Mouse (Mus musculus) liver, embryonic 15.5 days (tissue): ENCODE results near the gene Olfr434. TPM values are rescaled to one million over a fixed set of nuclear protein-coding genes. Genes with fewer than 3 reads are reported as not detected.
"Not testable (repeated sequence)": the region's sequence is repeated elsewhere in the genome, so short reads cannot be mapped to it uniquely, and the experiment has no call there.

ENCODE experiments used
- ATAC-seq: fragments of 200-750 bp; cut with Nextera tagmentation; 2 replicates; pipeline ENCODE4 v1.8.0; 2017; ENCODE audit warnings: moderate number of reproducible peaks, mild to moderate bottlenecking, moderate library complexity; ENCODE audit not compliant: insufficient read depth
- H3K27ac ChIP-seq: fragments of 300-500 bp; sonication (generic); replicated peaks from 2 replicates; pipeline ENCODE4 v1.5.1; 2015; ENCODE audit warnings: mild to moderate bottlenecking, inconsistent platforms
- H3K27me3 ChIP-seq: fragments of 300-500 bp; sonication (generic); 2 replicates; pipeline ENCODE4 v1.6.1; 2015; ENCODE audit warnings: mild to moderate bottlenecking, inconsistent platforms
- H3K36me3 ChIP-seq: fragments of 300-500 bp; sonication (generic); replicated peaks from 2 replicates; pipeline ENCODE4 v1.6.1; 2015; ENCODE audit warnings: moderate library complexity, mild to moderate bottlenecking, inconsistent platforms
- H3K4me1 ChIP-seq: fragments of 300-500 bp; sonication (generic); replicated peaks from 2 replicates; pipeline ENCODE4 v1.6.1; 2015; ENCODE audit warnings: inconsistent platforms
- H3K4me2 ChIP-seq: fragments of 300-500 bp; sonication (generic); 2 replicates; pipeline ENCODE4 v1.6.1; 2015; ENCODE audit warnings: moderate library complexity, mild to moderate bottlenecking, inconsistent platforms
- H3K4me3 ChIP-seq: fragments of 300-500 bp; sonication (generic); replicated peaks from 2 replicates; pipeline ENCODE4 v1.5.1; 2015; ENCODE audit warnings: mild to moderate bottlenecking, inconsistent platforms
- H3K9ac ChIP-seq: fragments of 300-500 bp; sonication (generic); 2 replicates; pipeline ENCODE4 v1.6.1; 2015; ENCODE audit warnings: moderate library complexity, mild to moderate bottlenecking, inconsistent platforms
- H3K9me3 ChIP-seq: fragments of 300-500 bp; sonication (generic); replicated peaks from 2 replicates; pipeline ENCODE4 v1.6.1; 2016; ENCODE audit warnings: inconsistent platforms
- WGBS: fragments of 180-500 bp; shearing (Covaris S2); methylation state at CpG from one replicate; pipeline ENCODE4 v1.1.7; 2015; ENCODE audit warnings: mixed read lengths; ENCODE audit not compliant: insufficient replicate concordance; 5-methylcytosine and 5-hydroxymethylcytosine counted together
- polyA plus RNA-seq: library from polyadenylated mRNA; unstranded; fragments of >200 nt; fragmentation: Nextera tagmentation; extraction: Ambion mirVana; gene quantifications from 2 replicates; pipeline ENCODE4 v1.2.1, GENCODE M21; 2015

The Olfr434 gene
- not detected in 2 replicates for polyA plus RNA-seq

DNA sequence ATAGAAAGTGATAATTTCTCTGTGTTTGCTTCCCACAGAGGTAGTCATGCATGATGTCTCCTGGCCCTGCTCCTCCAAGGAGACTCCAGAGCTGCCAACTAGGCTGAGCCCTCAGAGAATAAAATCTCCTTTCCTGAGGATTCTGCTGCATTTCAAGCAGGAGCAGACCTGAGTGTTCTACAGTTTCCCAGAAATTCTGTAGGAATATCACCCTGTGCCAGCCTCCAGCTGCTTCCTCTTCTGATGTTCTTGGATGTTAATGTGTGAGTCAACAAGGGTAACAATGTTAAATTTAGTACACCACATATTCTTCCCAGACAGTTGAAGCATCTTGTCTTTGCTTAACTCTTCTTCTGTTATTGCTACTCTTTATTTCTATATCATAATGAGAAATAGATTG is at the start of gene Olfr434:
TSS of gene Olfr434 (plus strand) at position 149 of the 400 bp plus-strand sequence.
- not testable (repeated sequence) for H3K4me2 ChIP-seq, H3K27ac ChIP-seq, H3K27me3 ChIP-seq, H3K4me1 ChIP-seq, ATAC-seq, H3K4me3 ChIP-seq, H3K36me3 ChIP-seq, H3K9ac ChIP-seq, H3K9me3 ChIP-seq

DNA sequence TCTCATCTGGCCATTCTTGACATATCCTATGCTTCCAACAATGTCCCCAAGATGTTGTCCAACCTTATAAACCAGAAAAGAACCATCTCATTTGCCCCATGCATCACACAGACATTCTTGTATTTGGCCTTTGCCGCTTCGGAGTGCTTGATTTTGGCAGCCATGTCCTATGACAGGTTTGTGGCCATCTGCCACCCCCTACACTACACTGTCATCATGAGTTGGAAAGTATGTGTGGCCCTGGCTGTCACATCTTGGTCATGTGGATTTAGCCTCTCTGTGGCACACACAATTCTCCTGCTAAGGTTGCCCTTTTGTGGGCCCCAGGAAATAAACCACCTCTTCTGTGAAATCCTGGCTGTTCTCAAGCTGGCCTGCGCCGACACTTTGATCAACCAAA is 45.6 kb upstream of the Olfr434 start:
- no peaks in the 10 kb centered on the region for H3K27me3 ChIP-seq
- WGBS: 72% methylated on average over 4 of the region's 4 CpGs
- no peaks in the 10 kb centered on the region for H3K9me3 ChIP-seq
- no peak overlapping the region for H3K4me2 ChIP-seq
- H3K4me1 ChIP-seq: no peaks in the 10 kb centered on the region
- H3K27ac ChIP-seq: no peak overlapping the region
- H3K4me3 ChIP-seq: no peak overlapping the region
- ATAC-seq: no peak
- H3K36me3 ChIP-seq: no peaks in the 10 kb centered on the region
- H3K9ac ChIP-seq: no peak overlapping the region

DNA sequence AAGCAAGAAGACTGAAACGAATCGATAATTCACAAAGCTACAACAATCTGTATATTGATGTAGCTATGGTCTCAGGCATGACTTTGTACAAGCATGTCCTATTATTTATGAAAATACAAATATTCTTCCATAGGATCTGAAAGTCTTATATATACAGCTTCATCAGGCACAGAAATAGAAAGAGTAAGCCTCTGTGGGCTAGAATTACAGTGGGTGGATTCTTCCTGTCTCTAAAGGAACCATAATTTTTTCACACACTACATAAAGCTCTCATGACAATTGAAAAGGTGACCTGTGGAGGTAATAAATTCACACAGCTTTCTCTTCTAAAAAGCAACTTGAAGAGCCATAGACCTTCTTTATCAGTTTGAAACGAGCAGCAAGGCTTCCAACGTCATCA is 41.0 kb upstream of the Olfr434 start, which contains the start of gene Olfr13:
TSS of gene Olfr13 (plus strand) at position 301 of the 400 bp plus-strand sequence.
- 47% methylated on average over 4 of the region's 4 CpGs for WGBS
- Histone ChIP-seq H3K4me2 (no peak within 1 kb of the TSS), H3K9ac (no peak within 1 kb of the TSS), H3K4me1 (no peaks in the 10 kb centered on the region), H3K9me3 (no peaks in the 10 kb centered on the region), H3K27ac (no peak within 1 kb of the TSS), H3K27me3 (no peaks in the 10 kb centered on the region), H3K4me3 (no peak within 1 kb of the TSS), H3K36me3 (no peaks in the 10 kb centered on the region)
- no peak for ATAC-seq

DNA sequence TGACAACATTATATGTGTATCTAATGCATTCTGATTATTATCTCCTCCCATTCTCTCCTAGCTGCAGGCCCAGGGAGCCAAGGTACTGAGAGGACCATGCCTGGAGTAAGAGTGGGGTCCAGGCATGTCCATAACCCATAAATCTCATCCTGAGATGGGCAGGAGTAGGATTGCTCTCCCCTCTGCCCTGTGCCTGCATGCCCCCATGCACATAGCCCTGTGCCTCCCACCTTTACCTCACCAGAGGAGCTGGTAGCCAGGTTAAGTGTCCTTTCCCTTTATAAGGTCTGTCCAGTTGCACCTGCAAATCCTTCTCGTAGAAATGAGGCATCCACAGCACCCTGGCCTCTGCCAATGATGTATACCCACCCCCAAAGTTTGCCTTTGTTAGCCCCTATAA is 34.7 kb upstream of the Olfr434 start:
- no peaks in the 10 kb centered on the region for H3K4me1 ChIP-seq
- no peak overlapping the region for H3K9ac ChIP-seq
- no peak overlapping the region for H3K4me3 ChIP-seq
- no peak overlapping the region for H3K4me2 ChIP-seq
- no peak overlapping the region for H3K27ac ChIP-seq
- H3K36me3 ChIP-seq: no peaks in the 10 kb centered on the region
- no peaks in the 10 kb centered on the region for H3K27me3 ChIP-seq
- WGBS: 23% methylated on average over 1 of the region's 1 CpGs
- no peaks in the 10 kb centered on the region for H3K9me3 ChIP-seq
- no peak for ATAC-seq

DNA sequence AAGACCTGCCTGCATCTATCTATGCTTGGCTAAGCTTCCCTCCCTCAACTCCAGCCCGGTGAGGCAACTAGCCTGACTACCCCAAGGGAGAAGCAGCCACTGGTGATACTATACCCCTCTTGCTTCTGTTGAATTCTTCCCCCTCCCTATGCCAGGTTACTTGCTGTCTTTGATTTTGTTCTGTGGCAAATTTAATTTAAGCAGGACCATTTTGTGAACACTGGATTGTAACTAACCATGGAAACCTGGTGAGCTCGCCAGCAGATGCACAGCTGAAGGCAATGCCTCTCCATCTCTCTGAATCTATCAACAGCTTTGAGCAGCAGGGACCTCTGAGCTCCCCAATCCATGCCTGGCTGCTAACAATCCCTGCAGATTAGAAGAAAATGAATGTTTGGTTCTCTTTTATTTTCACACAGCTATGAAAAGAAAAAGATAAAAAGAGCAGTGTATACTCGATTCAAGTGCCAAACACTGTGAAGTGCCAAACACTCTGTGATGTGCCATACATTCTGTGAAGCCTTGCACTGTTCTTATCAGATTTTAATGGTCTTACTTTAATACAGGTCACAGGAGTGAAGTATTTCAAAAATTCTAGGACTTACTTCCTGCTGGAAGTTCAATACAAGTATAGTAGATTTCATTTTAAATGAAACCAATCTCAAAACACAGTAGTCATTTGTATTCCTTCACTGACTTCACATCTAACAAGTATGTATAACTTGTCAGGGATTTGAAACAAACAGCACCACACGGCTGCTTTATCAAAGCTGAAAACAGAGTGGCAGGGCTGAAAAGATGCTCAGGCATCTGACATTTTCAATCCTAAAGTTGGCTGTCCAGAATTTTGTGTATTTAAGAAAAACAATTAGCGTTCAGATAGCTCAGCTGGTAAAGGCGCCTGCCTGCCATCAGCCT is 34.0 kb upstream of the Olfr434 start:
- H3K36me3 ChIP-seq: no peaks in the 10 kb centered on the region
- WGBS: 44% methylated on average over 6 of the region's 6 CpGs
- H3K4me1 ChIP-seq: no peaks in the 10 kb centered on the region
- no peak overlapping the region for H3K27ac ChIP-seq
- H3K9me3 ChIP-seq: no peaks in the 10 kb centered on the region
- no peak for ATAC-seq
- H3K9ac ChIP-seq: no peak overlapping the region
- H3K27me3 ChIP-seq: no peaks in the 10 kb centered on the region
- no peak overlapping the region for H3K4me2 ChIP-seq
- no peak overlapping the region for H3K4me3 ChIP-seq

DNA sequence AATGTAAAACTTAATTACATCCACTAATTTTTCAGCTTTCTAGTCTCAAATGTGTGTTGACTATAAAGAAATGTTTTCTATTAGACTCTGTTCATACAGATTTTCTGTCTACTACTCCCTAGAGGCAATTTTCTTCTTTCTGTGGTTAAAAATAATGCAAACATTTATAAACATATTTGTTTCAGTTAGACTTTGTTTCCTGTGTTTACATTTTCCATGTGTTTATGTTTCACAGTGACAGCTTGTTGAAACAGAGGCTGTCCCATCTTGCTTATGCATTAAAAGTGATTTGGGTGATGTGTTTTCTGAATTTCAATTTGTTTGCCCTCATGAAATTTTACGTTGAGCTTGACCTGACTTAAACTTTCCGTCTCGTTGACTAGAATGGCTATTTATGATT is 21.8 kb upstream of the Olfr434 start:
- H3K9me3 ChIP-seq: no peaks in the 10 kb centered on the region
- H3K27me3 ChIP-seq: no peaks in the 10 kb centered on the region
- no peak for ATAC-seq
- no peaks in the 10 kb centered on the region for H3K4me1 ChIP-seq
- no peak overlapping the region for H3K4me3 ChIP-seq
- H3K9ac ChIP-seq: no peak overlapping the region
- 59% methylated on average over 3 of the region's 3 CpGs for WGBS
- no peak overlapping the region for H3K27ac ChIP-seq
- no peaks in the 10 kb centered on the region for H3K36me3 ChIP-seq
- no peak overlapping the region for H3K4me2 ChIP-seq

DNA sequence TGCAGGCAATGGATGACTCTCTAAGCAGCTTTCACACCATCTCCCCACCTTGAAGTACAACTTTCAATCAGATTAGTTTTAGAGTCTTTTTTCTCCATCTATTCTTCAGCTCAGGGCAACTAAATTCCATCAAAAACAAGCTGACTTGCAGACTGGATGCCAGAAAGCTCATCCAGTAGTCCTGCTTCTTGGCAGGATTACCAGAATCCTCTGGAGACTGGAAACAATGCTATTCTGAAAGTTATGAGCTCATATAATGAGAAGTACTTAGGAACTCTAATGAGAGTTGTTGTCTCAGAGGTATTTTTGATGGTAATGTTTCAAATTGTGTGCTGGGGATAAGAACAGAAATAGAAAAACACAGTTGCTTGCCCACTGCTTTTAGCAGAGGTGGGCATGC is 16.0 kb upstream of the Olfr434 start, which contains the start of gene Olfr435:
TSS of gene Olfr435 (plus strand) at position 366 of the 400 bp plus-strand sequence.
- Histone ChIP-seq H3K36me3 (no peaks in the 10 kb centered on the region), H3K4me3 (no peak within 1 kb of the TSS), H3K27me3 (no peaks in the 10 kb centered on the region), H3K9ac (no peak within 1 kb of the TSS), H3K4me2 (no peak within 1 kb of the TSS), H3K9me3 (no peaks in the 10 kb centered on the region), H3K27ac (no peak within 1 kb of the TSS), H3K4me1 (no peaks in the 10 kb centered on the region)
- no peak for ATAC-seq

DNA sequence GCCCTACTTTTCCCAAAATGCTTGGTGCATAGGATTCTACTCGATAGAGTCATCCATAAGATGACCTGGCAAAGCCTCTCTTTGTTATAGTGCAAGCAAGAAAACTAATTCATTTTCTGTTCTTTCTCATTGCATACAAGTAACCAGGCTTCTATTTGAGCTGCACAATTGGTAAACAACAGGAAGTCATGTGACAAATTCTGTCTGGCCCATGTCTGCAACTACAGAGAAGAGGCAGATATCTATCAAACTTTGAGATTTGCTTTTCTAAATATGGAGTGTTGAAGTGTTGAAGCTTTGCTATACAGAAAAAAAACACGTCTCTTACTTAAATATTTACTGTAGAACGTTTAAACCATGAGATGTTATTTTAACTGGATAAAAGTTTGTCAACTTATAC is 14.7 kb upstream of the Olfr434 start:
- ATAC-seq: no peak
- no peaks in the 10 kb centered on the region for H3K36me3 ChIP-seq
- H3K9me3 ChIP-seq: no peaks in the 10 kb centered on the region
- WGBS: 55% methylated on average over 3 of the region's 3 CpGs
- H3K27ac ChIP-seq: no peak overlapping the region
- H3K27me3 ChIP-seq: no peaks in the 10 kb centered on the region
- no peak overlapping the region for H3K4me2 ChIP-seq
- H3K9ac ChIP-seq: no peak overlapping the region
- H3K4me3 ChIP-seq: no peak overlapping the region
- H3K4me1 ChIP-seq: no peaks in the 10 kb centered on the region

DNA sequence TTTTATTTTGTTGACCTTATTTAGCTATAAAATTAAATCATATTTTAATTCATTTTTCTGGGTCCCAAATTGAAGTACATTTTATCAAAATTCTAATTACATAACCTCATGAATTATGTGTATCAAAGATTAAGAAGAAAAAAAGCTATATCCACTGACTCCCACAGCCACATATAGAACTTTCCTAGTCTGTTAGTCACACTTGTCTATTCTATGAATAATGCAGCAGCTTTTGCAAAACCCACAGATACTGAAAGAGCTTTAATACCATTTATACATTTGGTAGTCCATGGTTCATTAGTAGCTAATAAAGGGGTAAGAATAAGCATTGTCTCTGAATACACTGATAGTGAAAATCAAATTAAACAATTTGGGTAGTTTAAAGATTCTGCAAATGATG is 10.0 kb upstream of the Olfr434 start:
- ATAC-seq: no peak
- Histone ChIP-seq H3K36me3 (no peaks in the 10 kb centered on the region), H3K9me3 (no peaks in the 10 kb centered on the region), H3K27me3 (no peaks in the 10 kb centered on the region), H3K4me1 (no peaks in the 10 kb centered on the region), H3K4me2 (no peak overlapping the region), H3K9ac (no peak overlapping the region), H3K27ac (no peak overlapping the region), H3K4me3 (no peak overlapping the region)

DNA sequence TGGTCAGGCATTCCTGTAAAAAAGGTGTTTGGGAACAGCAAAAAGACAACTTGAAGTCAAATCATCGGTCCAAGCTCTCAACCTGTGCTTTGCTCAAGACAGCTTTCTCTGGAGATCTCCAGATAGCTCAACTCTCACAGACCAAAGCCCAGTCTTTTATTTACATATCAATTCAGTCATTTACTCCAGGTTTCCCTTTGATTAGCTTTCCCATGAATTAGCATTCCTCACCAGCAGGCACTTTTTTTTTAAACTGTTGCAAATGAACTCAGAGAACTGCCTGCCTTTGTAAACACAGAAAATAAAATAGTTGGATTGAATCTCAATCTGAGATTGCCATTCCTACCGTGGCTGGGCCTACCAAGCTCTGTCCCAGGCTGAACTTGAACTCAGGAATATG is 7.5 kb upstream of the Olfr434 start:
- Histone ChIP-seq H3K4me1 (no peaks in the 10 kb centered on the region), H3K9me3 (no peaks in the 10 kb centered on the region), H3K4me2 (no peak overlapping the region), H3K4me3 (no peak overlapping the region), H3K27me3 (no peaks in the 10 kb centered on the region), H3K27ac (no peak overlapping the region), H3K9ac (no peak overlapping the region), H3K36me3 (no peaks in the 10 kb centered on the region)
- ATAC-seq: no peak
- WGBS: 29% methylated on average over 2 of the region's 2 CpGs

DNA sequence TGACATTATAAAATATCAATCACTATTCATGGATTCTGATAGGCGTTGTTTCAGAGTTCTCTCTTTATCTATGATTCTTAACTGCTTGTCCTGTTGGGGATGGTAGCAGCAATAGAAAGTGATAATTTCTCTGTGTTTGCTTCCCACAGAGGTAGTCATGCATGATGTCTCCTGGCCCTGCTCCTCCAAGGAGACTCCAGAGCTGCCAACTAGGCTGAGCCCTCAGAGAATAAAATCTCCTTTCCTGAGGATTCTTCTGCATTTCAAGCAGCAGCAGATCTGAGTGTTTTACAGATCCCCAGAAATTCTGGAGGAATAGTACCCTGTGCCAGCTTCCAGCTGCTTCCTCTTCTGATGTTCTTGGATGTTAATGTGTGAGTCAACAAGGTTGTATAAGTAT is 18.4 kb downstream of the Olfr434 start, which contains the start of gene Olfr47:
TSS of gene Olfr47 (plus strand) at position 275 of the 400 bp plus-strand sequence.
- not testable (repeated sequence) for H3K9me3 ChIP-seq, H3K27ac ChIP-seq, H3K9ac ChIP-seq, H3K4me2 ChIP-seq, H3K27me3 ChIP-seq, ATAC-seq, H3K36me3 ChIP-seq, H3K4me3 ChIP-seq, H3K4me1 ChIP-seq
- WGBS: 56% methylated on average over 1 of the region's 1 CpGs

DNA sequence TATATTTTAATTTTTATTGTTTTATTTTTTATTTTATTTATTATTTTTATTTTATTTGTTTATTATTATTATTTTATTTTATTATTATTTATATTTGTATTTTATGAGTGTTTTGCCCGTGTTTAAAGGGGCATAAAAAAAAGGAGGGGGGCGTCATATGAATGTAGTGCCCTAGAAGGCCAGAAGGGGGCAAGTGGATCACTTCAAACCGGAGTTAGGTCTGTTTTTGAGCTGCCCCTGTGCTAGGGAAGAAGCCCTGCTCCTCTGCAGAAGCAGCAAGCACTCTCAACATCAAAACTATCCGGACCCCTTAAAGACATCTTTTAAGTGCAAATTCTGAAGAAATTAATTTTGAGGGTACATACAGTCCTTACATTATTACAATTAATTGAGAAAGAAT is 29.2 kb downstream of the Olfr434 start:
- Histone ChIP-seq H3K36me3 (no peaks in the 10 kb centered on the region), H3K4me2 (no peak overlapping the region), H3K27ac (no peak overlapping the region), H3K9ac (no peak overlapping the region), H3K27me3 (no peaks in the 10 kb centered on the region), H3K4me1 (no peaks in the 10 kb centered on the region), H3K9me3 (no peaks in the 10 kb centered on the region), H3K4me3 (no peak overlapping the region)
- no peak for ATAC-seq
- WGBS: 5% methylated on average over 4 of the region's 4 CpGs
